Mouse (Mus musculus) liver, embryonic 14.5 days (tissue): Measurements from ENCODE around the gene Plekhm1.

Source experiments
- CTCF ChIP-seq: IDR thresholded peaks from 2 replicates; pipeline ENCODE4 v1.5.1; 2016; ENCODE audit warnings: antibody characterized with exemption, low read depth, control low read depth
- EP300 ChIP-seq: IDR thresholded peaks from 2 replicates; pipeline ENCODE4 v1.6.1; 2016; ENCODE audit warnings: antibody characterized with exemption, low read depth

DNA sequence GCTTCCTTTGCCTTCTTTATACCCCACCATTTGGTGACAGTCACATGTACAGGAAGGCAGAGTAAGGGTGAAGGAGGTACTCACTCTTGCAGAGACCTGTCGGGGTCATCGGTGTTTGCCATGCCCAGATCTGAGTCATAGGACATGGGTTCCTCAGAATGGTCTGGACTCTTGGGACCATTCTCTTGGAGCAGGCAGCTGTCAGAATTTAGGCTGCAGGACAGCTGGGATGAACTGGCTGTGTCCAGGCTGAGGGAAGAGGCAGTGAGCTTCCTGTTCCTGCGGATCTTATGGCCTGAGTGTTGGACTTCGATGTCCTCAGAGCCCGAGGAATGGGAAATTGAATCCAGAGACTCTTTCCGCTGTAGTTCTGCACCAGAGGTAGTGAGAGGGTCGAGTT is 17.9 kb downstream of the Plekhm1 start:
- TF ChIP-seq CTCF, result no peak
- no peak for TF ChIP-seq EP300
